Mouse (Mus musculus) lung, embryonic 14.5 days (tissue): ENCODE results near the gene Tns3. TPM values are rescaled to one million over a fixed set of nuclear protein-coding genes. Genes with fewer than 3 reads are reported as not detected.

Source experiments
- ATAC-seq: fragments of 200-750 bp; cut with Nextera tagmentation; 2 replicates; pipeline ENCODE4 v1.8.0; 2017; ENCODE audit warnings: mild to moderate bottlenecking, moderate TSS enrichment, moderate library complexity; ENCODE audit not compliant: insufficient read depth
- DNase-seq: peaks from one replicate; pipeline ENCODE4 v3.0.0-alpha.2; 2015
- H3K27ac ChIP-seq: fragments of 300-500 bp; sonication (generic); 2 replicates; pipeline ENCODE4 v1.5.1; 2014; ENCODE audit warnings: low read depth, mild to moderate bottlenecking, moderate library complexity
- H3K27me3 ChIP-seq: fragments of 300-500 bp; sonication (generic); 2 replicates; pipeline ENCODE4 v1.6.1; 2014; ENCODE audit warnings: low read length, control low read depth; ENCODE audit not compliant: insufficient read depth
- H3K36me3 ChIP-seq: fragments of 300-500 bp; sonication (generic); 2 replicates; pipeline ENCODE4 v1.6.1; 2014; ENCODE audit warnings: control low read depth; ENCODE audit not compliant: insufficient read depth
- H3K4me1 ChIP-seq: fragments of 300-500 bp; sonication (generic); 2 replicates; pipeline ENCODE4 v1.6.1; 2014; ENCODE audit warnings: antibody characterized with exemption, control low read depth; ENCODE audit not compliant: insufficient read depth
- H3K4me2 ChIP-seq: fragments of 300-500 bp; sonication (generic); 2 replicates; pipeline ENCODE4 v1.6.1; 2014; ENCODE audit warnings: mild to moderate bottlenecking
- H3K4me3 ChIP-seq: fragments of 300-500 bp; sonication (generic); 2 replicates; pipeline ENCODE4 v1.5.1; 2014; ENCODE audit warnings: low read depth, low read length
- H3K9ac ChIP-seq: fragments of 300-500 bp; sonication (generic); 2 replicates; pipeline ENCODE4 v1.6.1; 2014
- H3K9me3 ChIP-seq: fragments of 300-500 bp; sonication (generic); 2 replicates; pipeline ENCODE4 v1.6.1; 2016; ENCODE audit warnings: low read depth, low read length, control low read depth
- CTCF ChIP-seq: IDR thresholded peaks from 2 replicates; pipeline ENCODE4 v1.5.1; 2016; ENCODE audit warnings: antibody characterized with exemption, low read depth
- WGBS: fragments of 180-500 bp; shearing (Covaris S2); extraction: QIAGEN DNeasy Blood & Tissue Kit; methylation state at CpG from one replicate; pipeline ENCODE4 v1.1.7; 2014; 5-methylcytosine and 5-hydroxymethylcytosine counted together
- polyA plus RNA-seq: library from polyadenylated mRNA; unstranded; fragments of >200 nt; fragmentation: Nextera tagmentation; extraction: Ambion mirVana; gene quantifications from 2 replicates; pipeline ENCODE4 v1.2.1, GENCODE M21; 2014

The Tns3 gene
- polyA plus RNA-seq, 1 experiment from 2014 or later, result 41.0 TPM

GRCm38 (mm10) chr11:8680650-8681049 is 16.3 kb upstream of the Tns3 start:
- Histone ChIP-seq H3K4me2 (peak overlapping the region; percentile 21; the same call in 1 of the 2 replicates), H3K27me3 (no peaks in the 10 kb centered on the region), H3K4me3 (no peak overlapping the region), H3K27ac (peak overlapping the region; percentile 82), H3K4me1 (peaks cover 10% of the 10 kb centered on the region), H3K36me3 (no peaks in the 10 kb centered on the region), H3K9me3 (no peaks in the 10 kb centered on the region), H3K9ac (no peak overlapping the region)
- WGBS, result 21% methylated on average over 7 of the region's 7 CpGs
- TF ChIP-seq CTCF, result no peak
- DNase-seq (peak; percentile 79), ATAC-seq (peak; percentile 61)

GRCm38 (mm10) chr11:8679221-8679620 is 14.9 kb upstream of the Tns3 start:
- Histone ChIP-seq H3K36me3 (no peaks in the 10 kb centered on the region), H3K4me2 (no peak overlapping the region), H3K9ac (no peak overlapping the region), H3K9me3 (no peaks in the 10 kb centered on the region), H3K4me3 (no peak overlapping the region), H3K4me1 (peaks cover 18% of the 10 kb centered on the region), H3K27ac (no peak overlapping the region; the same call in 1 of the 2 replicates), H3K27me3 (no peaks in the 10 kb centered on the region)
- 80% methylated on average over 5 of the region's 5 CpGs for WGBS
- no peak for TF ChIP-seq CTCF
- no peak for DNase-seq
- ATAC-seq, result no peak

- 72% methylated on average over 12 of the region's 12 CpGs for WGBS
- DNase-seq (peak; percentile 50), ATAC-seq (no peak)
- TF ChIP-seq CTCF, result no peak
- H3K27ac ChIP-seq, result no peak overlapping the region; the same call in 1 of the 2 replicates
- no peaks in the 10 kb centered on the region for H3K27me3 ChIP-seq
- no peak overlapping the region for H3K9ac ChIP-seq
- no peak overlapping the region for H3K4me3 ChIP-seq
- no peaks in the 10 kb centered on the region for H3K9me3 ChIP-seq
- H3K36me3 ChIP-seq, result no peaks in the 10 kb centered on the region
- H3K4me2 ChIP-seq, result no peak overlapping the region
- peaks cover 21% of the 10 kb centered on the region for H3K4me1 ChIP-seq
These were observed 14.1 kb upstream of the Tns3 start for GRCm38 (mm10) chr11:8678260-8678995.

- Histone ChIP-seq H3K36me3 (no peaks in the 10 kb centered on the region), H3K4me2 (no peak overlapping the region), H3K4me3 (no peak overlapping the region), H3K27me3 (no peaks in the 10 kb centered on the region), H3K9ac (no peak overlapping the region), H3K27ac (peak overlapping the region; percentile 51), H3K4me1 (peaks cover 19% of the 10 kb centered on the region), H3K9me3 (no peaks in the 10 kb centered on the region)
- ATAC-seq (no peak), DNase-seq (no peak)
- TF ChIP-seq CTCF, result no peak
- WGBS, result 80% methylated on average over 6 of the region's 6 CpGs
These were observed 11.6 kb upstream of the Tns3 start for GRCm38 (mm10) chr11:8675701-8676474.

- no peaks in the 10 kb centered on the region for H3K9me3 ChIP-seq
- H3K4me1 ChIP-seq, result peaks cover 15% of the 10 kb centered on the region
- WGBS, result 54% methylated on average over 3 of the region's 3 CpGs
- no peak overlapping the region for H3K4me2 ChIP-seq
- peak overlapping the region; percentile 69 for H3K27ac ChIP-seq
- no peak for TF ChIP-seq CTCF
- DNase-seq (peak; percentile 88), ATAC-seq (peak; percentile 90)
- no peak overlapping the region for H3K4me3 ChIP-seq
- no peaks in the 10 kb centered on the region for H3K27me3 ChIP-seq
- no peak overlapping the region for H3K9ac ChIP-seq
- H3K36me3 ChIP-seq, result no peaks in the 10 kb centered on the region
These were observed 10.3 kb upstream of the Tns3 start for GRCm38 (mm10) chr11:8674549-8675149.

GRCm38 (mm10) chr11:8671698-8672097 is 7.4 kb upstream of the Tns3 start:
- DNase-seq (no peak), ATAC-seq (no peak)
- no peak overlapping the region for H3K27ac ChIP-seq
- no peak overlapping the region for H3K4me2 ChIP-seq
- peaks cover 11% of the 10 kb centered on the region for H3K4me1 ChIP-seq
- no peaks in the 10 kb centered on the region for H3K9me3 ChIP-seq
- no peak overlapping the region for H3K4me3 ChIP-seq
- H3K9ac ChIP-seq, result no peak overlapping the region
- no peaks in the 10 kb centered on the region for H3K36me3 ChIP-seq
- WGBS, result 86% methylated on average over 4 of the region's 4 CpGs
- no peak for TF ChIP-seq CTCF
- H3K27me3 ChIP-seq, result no peaks in the 10 kb centered on the region

GRCm38 (mm10) chr11:8669138-8669537 is 4.8 kb upstream of the Tns3 start:
- no peak for DNase-seq
- no peak for ATAC-seq
- TF ChIP-seq CTCF, result no peak
- H3K9ac ChIP-seq, result no peak overlapping the region
- peaks cover 6% of the 10 kb centered on the region for H3K4me1 ChIP-seq
- H3K36me3 ChIP-seq, result no peaks in the 10 kb centered on the region
- no peak overlapping the region for H3K27ac ChIP-seq
- H3K4me3 ChIP-seq, result no peak overlapping the region
- no peaks in the 10 kb centered on the region for H3K9me3 ChIP-seq
- no peaks in the 10 kb centered on the region for H3K27me3 ChIP-seq
- WGBS, result 83% methylated on average over 2 of the region's 2 CpGs
- H3K4me2 ChIP-seq, result no peak overlapping the region
